Mouse (Mus musculus) G1E (cell line): ENCODE data around the gene Eif2b2.

Experiments used
- CTCF ChIP-seq: IDR thresholded peaks from 2 replicates; pipeline ENCODE4 v1.5.1; 2012; ENCODE audit warnings: low read depth, low read length, inconsistent platforms, mixed read lengths
- GATA1 ChIP-seq: IDR thresholded peaks from 2 replicates; pipeline ENCODE4 v1.6.1; 2012; ENCODE audit warnings: borderline replicate concordance, low read length, inconsistent platforms, mixed read lengths
- POLR2AphosphoS5 ChIP-seq: IDR thresholded peaks from 2 replicates; pipeline ENCODE4 v1.6.1; 2012; ENCODE audit warnings: low read depth, low read length, inconsistent platforms; ENCODE audit not compliant: insufficient replicate concordance
- TAL1 ChIP-seq: conservative IDR thresholded peaks from 2 replicates; pipeline ENCODE4 v1.6.1; 2012; ENCODE audit warnings: low read depth, low read length, inconsistent platforms, mixed read lengths

DNA sequence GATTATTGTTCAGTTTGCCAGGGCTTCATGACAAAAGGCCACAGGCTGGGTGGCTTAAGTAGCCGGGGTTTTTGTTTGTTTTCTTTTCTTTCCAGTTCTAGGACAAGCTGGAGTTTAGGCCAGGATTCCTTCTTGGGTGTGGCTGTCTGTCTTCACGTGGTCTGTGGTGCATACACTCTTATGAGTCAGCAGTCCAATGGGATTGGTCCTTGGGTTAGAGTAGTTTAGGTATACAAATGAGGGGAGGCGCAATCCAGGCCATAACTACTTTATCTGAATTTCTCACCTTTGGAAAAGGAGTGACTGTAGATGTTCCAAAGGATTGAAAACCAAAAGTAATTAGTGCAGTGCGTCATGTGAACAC lies 52.5 kb downstream of the Eif2b2 start:
- TF ChIP-seq POLR2AphosphoS5 (no peak), TAL1 (no peak), CTCF (no peak), GATA1 (no peak)
